Mouse (Mus musculus): Measurements from ENCODE around the gene Tstd3.

GRCm38 (mm10) chr4:21814029-21814428 is 47.0 kb upstream of the Tstd3 start:
- TF ChIP-seq CTCF (conservative IDR thresholded peaks at IDR 0.05 in 1 of 2, IDR thresholded peaks at IDR 0.05 in 1 of 2; ENCODE audit: low read depth in 2 of 2, low read length in 2 of 2) (peak; percentile 56 to 91), KAT2A (IDR thresholded peaks at IDR 0.05; ENCODE audit: insufficient replicate concordance, low read length) (no peak), RAD21 (IDR thresholded peaks at IDR 0.05; ENCODE audit: low read depth, low read length) (peak; percentile 91), USF1 (IDR thresholded peaks at IDR 0.05; ENCODE audit: low read depth, low read length) (no peak), CHD2 (IDR thresholded peaks at IDR 0.05; ENCODE audit: low read length) (no peak), MYC (IDR thresholded peaks at IDR 0.05; ENCODE audit: low read depth, low read length) (peak; percentile 94), ZNF384 (IDR thresholded peaks at IDR 0.05; ENCODE audit: low read depth, low read length) (0 out of 2 replicates have a peak, but pooled peaks have one; percentile 8), POLR2A (IDR thresholded peaks at IDR 0.05; ENCODE audit: low read depth, low read length) (no peak), UBTF (IDR thresholded peaks at IDR 0.05; ENCODE audit: low read depth, low read length) (no peak), TBP (conservative IDR thresholded peaks at IDR 0.05; ENCODE audit: low read depth, low read length) (no peak)
